Mouse (Mus musculus): ENCODE results near the gene Gm42674.

GRCm38 (mm10) chr3:90606185-90606584 lies 4.5 kb downstream of the Gm42674 start:
- TF ChIP-seq CTCF (IDR thresholded peaks at IDR 0.05; ENCODE audit: low read depth) (no peak), EP300 (IDR thresholded peaks at IDR 0.05; ENCODE audit: low read depth) (no peak)
